Mouse (Mus musculus) heart, postnatal 36 days (tissue): ENCODE results near the gene Tmem254c. TPM values are rescaled to one million over a fixed set of nuclear protein-coding genes. Genes with fewer than 3 reads are reported as not detected.

Experiments
- total RNA-seq, 2 experiments: library from RNA; stranded (reverse); gene quantifications; 2 replicates each; pipeline ENCODE4 v1.2.3; 2021

Tmem254c gene
- total RNA-seq, 2 experiments from 2014 or later = 6.3 to 9.3 TPM

Other genes starting within 250 kb of the Tmem254c start
- gene Anxa11, start 225.2 kb downstream of the Tmem254c start, total RNA-seq = 10 to 100 TPM; 81.8 to 87.0 TPM
- gene Plac9a, start 164.3 kb downstream of the Tmem254c start, total RNA-seq = 1 to 10 TPM; 2.0 to 2.4 TPM
- 1 to 10 TPM in 1 of 2 experiments, under 1 TPM in 1; 0.75 to 1.2 TPM for gene Tmem254a, start 139.7 kb downstream of the Tmem254c start, total RNA-seq
- not detected for gene Cphx1, start 129.1 kb downstream of the Tmem254c start, total RNA-seq
- under 1 TPM in 1 of 2 experiments, not detected in 1; 0.14 TPM for gene Duxbl1, start 88.8 kb downstream of the Tmem254c start, total RNA-seq
- gene Gm9780, start 24.6 kb downstream of the Tmem254c start, total RNA-seq = 10 to 100 TPM; 17.7 to 21.2 TPM
- gene Cphx2, start 14.2 kb upstream of the Tmem254c start, total RNA-seq = not detected
- not detected for gene Cphx3, start 14.9 kb upstream of the Tmem254c start, total RNA-seq
- gene Duxbl2, start 51.0 kb upstream of the Tmem254c start, total RNA-seq = not detected
- 10 to 100 TPM; 48.1 to 57.6 TPM for gene Plac9b, start 115.1 kb upstream of the Tmem254c start, total RNA-seq
- 1 to 10 TPM; 2.6 to 3.6 TPM for gene Tmem254b, start 139.7 kb upstream of the Tmem254c start, total RNA-seq
- gene Duxbl3, start 190.6 kb upstream of the Tmem254c start, total RNA-seq = not detected